Mouse (Mus musculus) stomach, embryonic 16.5 days (tissue): ENCODE measurements at regions not wholly inside any gene's neighbourhood (a gene's known extent, or its start where the extent isn't known, plus 50 kb on each side); places are given as distances from the start of the nearest gene placed in this dataset.
"Not testable (repeated sequence)": the region's sequence is repeated elsewhere in the genome, so short reads cannot be mapped to it uniquely, and the experiment has no call there.

Experiments
- ATAC-seq: fragments of 200-750 bp; cut with Nextera tagmentation; 2 replicates; pipeline ENCODE4 v1.8.0; 2017; ENCODE audit warnings: moderate number of reproducible peaks, moderate TSS enrichment; ENCODE audit not compliant: insufficient read depth, low FRiP score
- H3K27ac ChIP-seq: fragments of 300-500 bp; sonication (generic); 2 replicates; pipeline ENCODE4 v1.5.1; 2014; ENCODE audit warnings: low read length
- H3K27me3 ChIP-seq: fragments of 300-500 bp; sonication (generic); 2 replicates; pipeline ENCODE4 v1.6.1; 2014; ENCODE audit warnings: low read length, control low read depth, mixed read lengths; ENCODE audit not compliant: control insufficient read depth, insufficient read depth
- H3K36me3 ChIP-seq: fragments of 300-500 bp; sonication (generic); 2 replicates; pipeline ENCODE4 v1.6.1; 2014; ENCODE audit warnings: low read length; ENCODE audit not compliant: control insufficient read depth, insufficient read depth
- H3K4me1 ChIP-seq: fragments of 300-500 bp; sonication (generic); 2 replicates; pipeline ENCODE4 v1.6.1; 2014; ENCODE audit warnings: low read length, control low read depth, mixed read lengths; ENCODE audit not compliant: control insufficient read depth, insufficient read depth
- H3K4me2 ChIP-seq: fragments of 300-500 bp; sonication (generic); 2 replicates; pipeline ENCODE4 v1.6.1; 2014; ENCODE audit warnings: low read depth, low read length, mixed read lengths
- H3K4me3 ChIP-seq: fragments of 300-500 bp; sonication (generic); replicated peaks from 2 replicates; pipeline ENCODE4 v1.5.1; 2014; ENCODE audit warnings: mild to moderate bottlenecking, low read length
- H3K9ac ChIP-seq: fragments of 300-500 bp; sonication (generic); 2 replicates; pipeline ENCODE4 v1.6.1; 2014; ENCODE audit warnings: low read length
- H3K9me3 ChIP-seq: fragments of 300-500 bp; sonication (generic); replicated peaks from 2 replicates; pipeline ENCODE4 v1.6.1; 2016; ENCODE audit warnings: low read length, control low read depth; ENCODE audit not compliant: control insufficient read depth
- WGBS: fragments of 180-500 bp; shearing (Covaris S2); extraction: QIAGEN DNeasy Blood & Tissue Kit; methylation state at CpG from one replicate; pipeline ENCODE4 v1.1.7; 2014; 5-methylcytosine and 5-hydroxymethylcytosine counted together

- no peak for ATAC-seq
- H3K27ac ChIP-seq, result no peak overlapping the region
- WGBS, result 85% methylated on average over 2 of the region's 2 CpGs
Observed at GRCm38 (mm10) chr16:20990524-20990923, 163.3 kb downstream of the Teddm3 start.

GRCm38 (mm10) chr16:20975406-20975805 is 178.4 kb downstream of the Teddm3 start:
- Histone ChIP-seq H3K27me3 (no peaks in the 10 kb centered on the region), H3K4me2 (no peak overlapping the region), H3K4me3 (no peak overlapping the region), H3K4me1 (no peaks in the 10 kb centered on the region; the same call in 1 of the 2 replicates), H3K36me3 (no peaks in the 10 kb centered on the region), H3K9ac (no peak overlapping the region), H3K9me3 (no peaks in the 10 kb centered on the region), H3K27ac (no peak overlapping the region)
- no peak for ATAC-seq
- WGBS, result 32% methylated on average over 2 of the region's 2 CpGs

More at GRCm38 (mm10) chr16:20990524-20990923, 163.3 kb downstream of the Teddm3 start:
- H3K36me3 ChIP-seq, result no peaks in the 10 kb centered on the region
- no peaks in the 10 kb centered on the region for H3K27me3 ChIP-seq
- H3K4me2 ChIP-seq, result no peak overlapping the region
- no peaks in the 10 kb centered on the region for H3K9me3 ChIP-seq
- H3K9ac ChIP-seq, result no peak overlapping the region
- H3K4me3 ChIP-seq, result no peak overlapping the region
- H3K4me1 ChIP-seq, result no peaks in the 10 kb centered on the region

GRCm38 (mm10) chr16:20972442-20972841 is 181.4 kb downstream of the Teddm3 start:
- H3K4me2 ChIP-seq, result no peak overlapping the region
- H3K27me3 ChIP-seq, result no peaks in the 10 kb centered on the region
- no peak overlapping the region for H3K4me3 ChIP-seq
- H3K27ac ChIP-seq, result no peak overlapping the region
- H3K36me3 ChIP-seq, result no peaks in the 10 kb centered on the region
- H3K9ac ChIP-seq, result no peak overlapping the region
- no peaks in the 10 kb centered on the region; the same call in 1 of the 2 replicates for H3K4me1 ChIP-seq
- H3K9me3 ChIP-seq, result no peaks in the 10 kb centered on the region
- no peak for ATAC-seq

- Histone ChIP-seq H3K9ac (no peak overlapping the region), H3K9me3 (no peaks in the 10 kb centered on the region), H3K4me2 (peak overlapping the region; percentile 22; the same call in 1 of the 2 replicates), H3K4me1 (no peaks in the 10 kb centered on the region; the same call in 1 of the 2 replicates), H3K27me3 (no peaks in the 10 kb centered on the region), H3K36me3 (no peaks in the 10 kb centered on the region), H3K27ac (peak overlapping the region; percentile 14; the same call in 1 of the 2 replicates), H3K4me3 (no peak overlapping the region)
- peak; percentile 56; the same call in 1 of the 2 replicates for ATAC-seq
- WGBS, result 34% methylated on average over 10 of the region's 10 CpGs
Observed at GRCm38 (mm10) chr16:20958905-20959304, 194.9 kb downstream of the Teddm3 start.

GRCm38 (mm10) chr16:20936722-20937121 is 202.4 kb upstream of the Thpo start:
- 80% methylated on average over 1 of the region's 1 CpGs for WGBS
- no peaks in the 10 kb centered on the region for H3K36me3 ChIP-seq
- H3K9me3 ChIP-seq, result no peaks in the 10 kb centered on the region
- no peak for ATAC-seq
- no peaks in the 10 kb centered on the region for H3K4me1 ChIP-seq
- H3K4me2 ChIP-seq, result no peak overlapping the region
- H3K9ac ChIP-seq, result no peak overlapping the region
- no peak overlapping the region for H3K27ac ChIP-seq
- H3K4me3 ChIP-seq, result no peak overlapping the region
- H3K27me3 ChIP-seq, result no peaks in the 10 kb centered on the region

- ATAC-seq, H3K27me3 ChIP-seq, H3K36me3 ChIP-seq, H3K9ac ChIP-seq, H3K27ac ChIP-seq, H3K4me1 ChIP-seq, H3K4me3 ChIP-seq, H3K9me3 ChIP-seq, H3K4me2 ChIP-seq: not testable (repeated sequence)
Observed at GRCm38 (mm10) chr16:20934846-20935245, 200.5 kb upstream of the Thpo start.

- 77% methylated on average over 5 of the region's 5 CpGs for WGBS
- H3K4me2 ChIP-seq, H3K4me1 ChIP-seq, ATAC-seq, H3K4me3 ChIP-seq, H3K27me3 ChIP-seq, H3K36me3 ChIP-seq, H3K9me3 ChIP-seq, H3K9ac ChIP-seq, H3K27ac ChIP-seq: not testable (repeated sequence)
Observed at GRCm38 (mm10) chr16:20930003-20930402, 195.7 kb upstream of the Thpo start.

- H3K36me3 ChIP-seq, H3K9me3 ChIP-seq, H3K4me2 ChIP-seq, H3K4me3 ChIP-seq, H3K4me1 ChIP-seq, ATAC-seq, H3K27ac ChIP-seq, H3K9ac ChIP-seq, H3K27me3 ChIP-seq: not testable (repeated sequence)
Observed at GRCm38 (mm10) chr16:20925776-20926175, 191.5 kb upstream of the Thpo start.

- H3K4me1 ChIP-seq, H3K9me3 ChIP-seq, H3K27ac ChIP-seq, H3K4me3 ChIP-seq, H3K9ac ChIP-seq, H3K4me2 ChIP-seq, ATAC-seq, H3K36me3 ChIP-seq, H3K27me3 ChIP-seq: not testable (repeated sequence)
- 75% methylated on average over 3 of the region's 3 CpGs for WGBS
Observed at GRCm38 (mm10) chr16:20910864-20911263, 176.6 kb upstream of the Thpo start.
